Mouse (Mus musculus) limb, embryonic 13.5 days (tissue): ENCODE results near the gene Impad1. TPM values are rescaled to one million over a fixed set of nuclear protein-coding genes. Genes with fewer than 3 reads are reported as not detected.

Experiments
- ATAC-seq: fragments of 200-750 bp; cut with Nextera tagmentation; 2 replicates; pipeline ENCODE4 v1.8.0; 2017; ENCODE audit warnings: low read depth, moderate number of reproducible peaks, moderate TSS enrichment; ENCODE audit not compliant: low FRiP score
- H3K27ac ChIP-seq: fragments of 300-500 bp; sonication (generic); 2 replicates; pipeline ENCODE4 v1.5.1; 2015; ENCODE audit warnings: inconsistent platforms, mild to moderate bottlenecking, moderate library complexity
- H3K27me3 ChIP-seq: fragments of 300-500 bp; sonication (generic); 2 replicates; pipeline ENCODE4 v1.6.1; 2015; ENCODE audit warnings: mild to moderate bottlenecking, inconsistent platforms
- H3K36me3 ChIP-seq: fragments of 300-500 bp; sonication (generic); 2 replicates; pipeline ENCODE4 v1.6.1; 2015; ENCODE audit warnings: inconsistent platforms, mild to moderate bottlenecking, moderate library complexity
- H3K4me1 ChIP-seq: fragments of 300-500 bp; sonication (generic); 2 replicates; pipeline ENCODE4 v1.6.1; 2015; ENCODE audit warnings: inconsistent platforms
- H3K4me2 ChIP-seq: fragments of 300-500 bp; sonication (generic); replicated peaks from 2 replicates; pipeline ENCODE4 v1.6.1; 2015; ENCODE audit warnings: inconsistent platforms, mild to moderate bottlenecking, moderate library complexity
- H3K4me3 ChIP-seq: fragments of 300-500 bp; sonication (generic); 2 replicates; pipeline ENCODE4 v1.5.1; 2015; ENCODE audit warnings: moderate library complexity, mild to moderate bottlenecking, inconsistent platforms
- H3K9ac ChIP-seq: fragments of 300-500 bp; sonication (generic); 2 replicates; pipeline ENCODE4 v1.6.1; 2015; ENCODE audit warnings: mild to moderate bottlenecking, inconsistent platforms
- H3K9me3 ChIP-seq: fragments of 300-500 bp; sonication (generic); 2 replicates; pipeline ENCODE4 v1.6.1; 2016; ENCODE audit warnings: inconsistent platforms
- WGBS: fragments of 180-500 bp; shearing (Covaris S2); methylation state at CpG from one replicate; pipeline ENCODE4 v1.1.7; 2015; 5-methylcytosine and 5-hydroxymethylcytosine counted together
- polyA plus RNA-seq: library from polyadenylated mRNA; unstranded; fragments of >200 nt; fragmentation: Nextera tagmentation; extraction: Ambion mirVana; gene quantifications from 2 replicates; pipeline ENCODE4 v1.2.1, GENCODE M21; 2015

The Impad1 gene
- 40.2 and 40.5 TPM in 2 replicates for polyA plus RNA-seq

GRCm38 (mm10) chr4:4792992-4793834 is at the start of gene Impad1:
Gene Impad1, minus strand, starts transcription at chr4:4793355.
- Histone ChIP-seq H3K9ac (peak within 1 kb of the TSS; percentile 97), H3K4me1 (peaks cover 24% of the 10 kb centered on the region), H3K4me2 (peak within 1 kb of the TSS; percentile 76), H3K27ac (peak within 1 kb of the TSS; percentile 78), H3K4me3 (peak within 1 kb of the TSS; percentile 98), H3K9me3 (no peaks in the 10 kb centered on the region), H3K27me3 (no peaks in the 10 kb centered on the region), H3K36me3 (peaks cover 10% of the 10 kb centered on the region)
- under 1% methylated on average over 48 of the region's 48 CpGs for WGBS
- ATAC-seq = peak; percentile 93

DNA sequence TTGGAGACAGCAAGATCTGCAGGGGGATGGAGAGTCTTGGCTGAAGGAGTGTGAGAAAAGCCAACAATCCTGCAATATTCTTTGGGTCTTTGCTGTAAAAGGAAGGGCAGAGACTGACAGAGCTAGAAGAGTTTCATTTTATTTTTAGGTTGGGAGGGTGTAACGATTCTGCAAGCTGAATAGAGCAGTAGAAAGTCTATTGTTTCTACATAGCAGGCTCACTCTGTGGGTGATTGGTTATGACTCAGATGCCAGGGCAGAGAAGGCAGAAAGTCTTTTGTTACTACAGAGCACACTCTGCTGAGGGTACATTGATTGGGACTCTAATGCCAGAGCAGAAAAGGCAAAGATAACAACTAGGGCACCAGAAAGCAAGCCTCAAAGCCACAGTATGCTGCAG is 47.0 kb upstream of the Impad1 start:
- no peak overlapping the region for H3K9ac ChIP-seq
- no peaks in the 10 kb centered on the region for H3K27me3 ChIP-seq
- H3K4me1 ChIP-seq = no peaks in the 10 kb centered on the region
- no peak overlapping the region for H3K27ac ChIP-seq
- H3K4me3 ChIP-seq = no peak overlapping the region
- no peaks in the 10 kb centered on the region for H3K36me3 ChIP-seq
- no peak for ATAC-seq
- H3K9me3 ChIP-seq = no peaks in the 10 kb centered on the region
- 73% methylated on average over 1 of the region's 1 CpGs for WGBS
- H3K4me2 ChIP-seq = no peak overlapping the region

GRCm38 (mm10) chr4:4833789-4834295 is 40.7 kb upstream of the Impad1 start:
- no peak overlapping the region for H3K4me2 ChIP-seq
- no peaks in the 10 kb centered on the region for H3K27me3 ChIP-seq
- H3K27ac ChIP-seq = no peak overlapping the region
- no peaks in the 10 kb centered on the region for H3K9me3 ChIP-seq
- no peaks in the 10 kb centered on the region for H3K36me3 ChIP-seq
- WGBS = 67% methylated on average over 5 of the region's 5 CpGs
- no peak overlapping the region for H3K9ac ChIP-seq
- ATAC-seq = no peak
- no peak overlapping the region for H3K4me3 ChIP-seq
- H3K4me1 ChIP-seq = no peaks in the 10 kb centered on the region

- 58% methylated on average over 2 of the region's 2 CpGs for WGBS
- H3K27ac ChIP-seq = no peak overlapping the region
- no peaks in the 10 kb centered on the region for H3K9me3 ChIP-seq
- no peaks in the 10 kb centered on the region for H3K27me3 ChIP-seq
- no peak overlapping the region for H3K4me2 ChIP-seq
- no peak overlapping the region for H3K4me3 ChIP-seq
- no peaks in the 10 kb centered on the region for H3K4me1 ChIP-seq
- no peak for ATAC-seq
- no peak overlapping the region for H3K9ac ChIP-seq
- no peaks in the 10 kb centered on the region for H3K36me3 ChIP-seq
Measured at GRCm38 (mm10) chr4:4828131-4828530, 35.0 kb upstream of the Impad1 start.

GRCm38 (mm10) chr4:4822119-4822518 is 29.0 kb upstream of the Impad1 start:
- WGBS = 56% methylated on average over 1 of the region's 1 CpGs
- ATAC-seq = no peak
- H3K4me2 ChIP-seq = no peak overlapping the region

GRCm38 (mm10) chr4:4792141-4792991 is 789 bp downstream of the Impad1 start:
- Histone ChIP-seq H3K27me3 (no peaks in the 10 kb centered on the region), H3K9me3 (no peaks in the 10 kb centered on the region; the same call in 1 of the 2 replicates), H3K9ac (peak overlapping the region; percentile 97), H3K36me3 (peaks cover 19% of the 10 kb centered on the region), H3K4me2 (peak overlapping the region; percentile 76), H3K4me1 (peaks cover 24% of the 10 kb centered on the region), H3K27ac (peak overlapping the region; percentile 78), H3K4me3 (peak overlapping the region; percentile 98)
- WGBS = 2% methylated on average over 61 of the region's 61 CpGs
- peak; percentile 75 for ATAC-seq

More at GRCm38 (mm10) chr4:4822119-4822518, 29.0 kb upstream of the Impad1 start:
- no peaks in the 10 kb centered on the region for H3K36me3 ChIP-seq
- H3K9me3 ChIP-seq = no peaks in the 10 kb centered on the region
- no peaks in the 10 kb centered on the region for H3K4me1 ChIP-seq
- H3K27me3 ChIP-seq = no peaks in the 10 kb centered on the region
- no peak overlapping the region for H3K27ac ChIP-seq
- no peak overlapping the region for H3K9ac ChIP-seq
- no peak overlapping the region for H3K4me3 ChIP-seq

DNA sequence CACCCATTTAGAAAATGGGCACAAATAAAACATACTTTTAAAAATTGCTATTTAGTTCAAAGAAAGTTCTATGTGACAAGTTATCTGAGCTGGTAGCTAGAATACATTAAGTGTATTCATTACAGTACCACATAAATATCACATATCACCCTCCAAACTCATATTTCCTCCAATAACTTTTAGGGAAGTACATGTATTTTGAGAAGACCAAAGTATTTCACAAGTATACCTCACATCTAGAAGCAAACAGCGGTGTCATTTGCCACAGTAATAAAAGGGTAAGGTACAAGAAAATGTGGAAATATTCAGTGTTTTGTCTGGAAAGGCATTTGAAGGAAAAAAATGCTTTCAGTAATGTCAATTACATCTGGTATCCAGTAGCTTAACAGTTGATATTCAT is 2.0 kb downstream of the Impad1 start:
- Histone ChIP-seq H3K9me3 (no peaks in the 10 kb centered on the region; the same call in 1 of the 2 replicates), H3K36me3 (peaks cover 23% of the 10 kb centered on the region), H3K4me3 (peak overlapping the region; percentile 98), H3K4me2 (peak overlapping the region; percentile 76), H3K4me1 (peaks cover 24% of the 10 kb centered on the region), H3K27ac (no peak overlapping the region), H3K9ac (peak overlapping the region; percentile 97), H3K27me3 (no peaks in the 10 kb centered on the region)
- no peak for ATAC-seq
- 65% methylated on average over 1 of the region's 1 CpGs for WGBS

DNA sequence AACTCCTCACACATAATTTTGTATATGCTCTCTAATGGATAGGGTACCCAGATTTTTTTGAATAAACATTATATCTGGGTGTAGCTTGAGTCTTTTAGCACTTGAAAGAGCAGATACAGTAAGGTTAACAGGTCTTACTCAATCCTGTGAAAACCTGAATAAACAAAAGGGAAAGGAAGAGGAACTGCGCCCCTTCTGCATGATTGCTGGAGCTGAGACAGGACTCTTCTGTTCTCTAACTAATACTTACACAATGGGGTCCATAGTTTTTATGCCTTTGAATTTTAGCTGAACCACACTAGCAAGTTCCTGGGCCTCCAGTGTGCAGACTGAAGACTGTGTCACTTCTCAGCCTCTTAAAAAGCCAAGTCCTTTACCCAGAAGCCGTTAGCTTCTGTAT is 8.0 kb downstream of the Impad1 start:
- H3K9ac ChIP-seq = no peak overlapping the region
- no peak overlapping the region for H3K27ac ChIP-seq
- WGBS = 93% methylated on average over 2 of the region's 2 CpGs
- H3K4me2 ChIP-seq = no peak overlapping the region
- no peak for ATAC-seq
- H3K4me3 ChIP-seq = no peak overlapping the region
- peaks cover 5% of the 10 kb centered on the region; the same call in 1 of the 2 replicates for H3K4me1 ChIP-seq
- no peaks in the 10 kb centered on the region for H3K27me3 ChIP-seq
- peaks cover 38% of the 10 kb centered on the region for H3K36me3 ChIP-seq
- peaks cover 6% of the 10 kb centered on the region; the same call in 1 of the 2 replicates for H3K9me3 ChIP-seq

GRCm38 (mm10) chr4:4784305-4784704 is 8.8 kb downstream of the Impad1 start:
- Histone ChIP-seq H3K27ac (no peak overlapping the region), H3K9ac (no peak overlapping the region), H3K4me1 (no peaks in the 10 kb centered on the region), H3K4me2 (no peak overlapping the region), H3K36me3 (peaks cover 36% of the 10 kb centered on the region), H3K27me3 (no peaks in the 10 kb centered on the region), H3K4me3 (no peak overlapping the region), H3K9me3 (peaks cover 6% of the 10 kb centered on the region; the same call in 1 of the 2 replicates)
- ATAC-seq = no peak
- WGBS = 88% methylated on average over 1 of the region's 1 CpGs

GRCm38 (mm10) chr4:4783686-4783957 is 9.5 kb downstream of the Impad1 start:
- peaks cover 32% of the 10 kb centered on the region for H3K36me3 ChIP-seq
- no peak for ATAC-seq
- no peaks in the 10 kb centered on the region for H3K4me1 ChIP-seq
- peaks cover 6% of the 10 kb centered on the region; the same call in 1 of the 2 replicates for H3K9me3 ChIP-seq
- no peak overlapping the region for H3K9ac ChIP-seq
- no peaks in the 10 kb centered on the region for H3K27me3 ChIP-seq
- H3K27ac ChIP-seq = no peak overlapping the region
- no peak overlapping the region for H3K4me2 ChIP-seq
- no peak overlapping the region for H3K4me3 ChIP-seq

GRCm38 (mm10) chr4:4782882-4783685 is 10.1 kb downstream of the Impad1 start:
- peaks cover 6% of the 10 kb centered on the region; the same call in 1 of the 2 replicates for H3K9me3 ChIP-seq
- 96% methylated on average over 4 of the region's 4 CpGs for WGBS
- no peak for ATAC-seq
- H3K4me3 ChIP-seq = no peak overlapping the region
- peaks cover 28% of the 10 kb centered on the region for H3K36me3 ChIP-seq
- H3K4me1 ChIP-seq = no peaks in the 10 kb centered on the region
- no peak overlapping the region for H3K9ac ChIP-seq
- H3K27me3 ChIP-seq = no peaks in the 10 kb centered on the region
- H3K27ac ChIP-seq = no peak overlapping the region
- no peak overlapping the region for H3K4me2 ChIP-seq
